Mouse (Mus musculus) yolk sac, embryonic 10.5 days (tissue): Measurements from ENCODE around the gene Ciart.
"Not testable (repeated sequence)": the region's sequence is repeated elsewhere in the genome, so short reads cannot be mapped to it uniquely, and the experiment has no call there.

Experiments used
- DNase-seq: peaks from one replicate; pipeline ENCODE4 v3.0.0-alpha.2; 2017; ENCODE audit warnings: low spot score

Gene Ciart

DNA sequence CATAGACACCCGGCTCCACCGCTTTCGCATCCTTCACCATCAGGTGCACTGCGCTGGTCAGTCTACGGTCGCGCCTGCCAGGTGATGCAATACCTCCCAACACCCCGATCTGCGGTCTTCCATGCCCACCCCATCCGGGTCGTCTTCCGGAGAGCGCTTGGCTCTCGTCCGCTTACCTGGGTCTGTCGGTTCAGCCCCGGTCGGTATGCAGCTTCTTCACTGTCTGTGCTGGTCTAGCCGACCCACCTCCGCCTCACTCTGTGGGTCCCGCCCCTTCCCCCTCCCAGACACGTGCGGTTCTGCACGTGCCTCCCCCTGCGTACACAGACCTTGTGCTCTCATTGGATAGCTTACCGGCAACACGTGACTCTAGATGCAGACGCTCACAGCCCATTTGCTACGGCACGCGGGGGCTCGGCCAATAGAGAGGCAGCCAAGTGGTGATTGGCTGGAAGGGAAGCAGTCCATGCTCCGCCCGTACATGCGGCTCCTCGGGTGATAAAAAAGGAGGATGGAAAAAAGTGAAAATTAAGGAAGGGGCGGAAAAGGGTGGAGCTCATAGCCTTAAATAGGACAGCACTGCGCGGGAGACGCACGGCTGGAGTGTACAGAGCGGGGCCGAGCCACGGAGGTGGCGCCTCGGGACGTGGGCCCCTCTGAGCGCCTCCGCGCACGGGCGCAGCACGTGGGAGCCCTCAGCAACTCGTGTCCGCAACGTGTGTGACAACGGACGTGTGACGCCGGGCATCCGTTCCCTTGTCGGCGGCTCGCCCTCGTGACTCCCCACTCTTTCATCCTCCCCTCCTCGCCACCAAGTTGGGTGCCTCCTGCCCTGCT lies at the start of gene Ciart:
Gene Ciart, minus strand, starts transcription at position 273 of the 837 bp plus-strand sequence.
- peak; percentile 96 for DNase-seq

DNA sequence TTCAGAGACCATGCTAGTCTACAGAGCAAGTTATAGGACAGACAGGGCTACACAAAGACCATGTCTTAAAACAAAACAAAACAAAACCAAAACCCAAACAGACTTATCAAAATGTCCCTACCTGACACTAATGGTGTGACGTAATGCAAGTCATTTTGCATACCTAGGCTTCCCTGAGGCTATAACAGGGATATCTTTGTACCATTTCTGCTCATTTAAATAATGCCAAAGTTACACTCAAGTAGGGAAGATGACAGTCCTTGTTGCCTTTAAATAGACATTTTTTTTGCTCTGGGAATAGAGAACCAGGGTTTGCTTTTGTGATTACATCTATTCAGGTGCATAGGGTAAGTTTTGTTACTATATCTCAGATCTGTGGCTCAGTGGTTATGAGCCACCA lies 49.4 kb upstream of the Ciart start:
- no peak for DNase-seq

DNA sequence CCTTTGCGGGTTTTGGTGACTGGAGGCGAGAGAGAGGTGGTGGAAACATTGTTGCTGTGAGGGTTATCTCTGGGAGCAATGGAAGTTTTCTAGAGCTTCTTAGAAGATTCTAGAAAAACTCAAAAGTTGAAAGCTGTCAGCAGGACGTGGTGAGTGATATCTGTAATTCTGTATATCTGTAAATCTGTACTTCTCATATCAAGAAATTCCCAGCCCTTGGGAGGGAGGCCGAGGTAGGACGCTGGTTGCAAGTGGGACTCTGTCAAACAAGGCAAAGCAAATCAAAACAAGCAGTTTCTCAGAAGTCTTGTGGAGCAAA lies 48.4 kb upstream of the Ciart start:
- DNase-seq: no peak

DNA sequence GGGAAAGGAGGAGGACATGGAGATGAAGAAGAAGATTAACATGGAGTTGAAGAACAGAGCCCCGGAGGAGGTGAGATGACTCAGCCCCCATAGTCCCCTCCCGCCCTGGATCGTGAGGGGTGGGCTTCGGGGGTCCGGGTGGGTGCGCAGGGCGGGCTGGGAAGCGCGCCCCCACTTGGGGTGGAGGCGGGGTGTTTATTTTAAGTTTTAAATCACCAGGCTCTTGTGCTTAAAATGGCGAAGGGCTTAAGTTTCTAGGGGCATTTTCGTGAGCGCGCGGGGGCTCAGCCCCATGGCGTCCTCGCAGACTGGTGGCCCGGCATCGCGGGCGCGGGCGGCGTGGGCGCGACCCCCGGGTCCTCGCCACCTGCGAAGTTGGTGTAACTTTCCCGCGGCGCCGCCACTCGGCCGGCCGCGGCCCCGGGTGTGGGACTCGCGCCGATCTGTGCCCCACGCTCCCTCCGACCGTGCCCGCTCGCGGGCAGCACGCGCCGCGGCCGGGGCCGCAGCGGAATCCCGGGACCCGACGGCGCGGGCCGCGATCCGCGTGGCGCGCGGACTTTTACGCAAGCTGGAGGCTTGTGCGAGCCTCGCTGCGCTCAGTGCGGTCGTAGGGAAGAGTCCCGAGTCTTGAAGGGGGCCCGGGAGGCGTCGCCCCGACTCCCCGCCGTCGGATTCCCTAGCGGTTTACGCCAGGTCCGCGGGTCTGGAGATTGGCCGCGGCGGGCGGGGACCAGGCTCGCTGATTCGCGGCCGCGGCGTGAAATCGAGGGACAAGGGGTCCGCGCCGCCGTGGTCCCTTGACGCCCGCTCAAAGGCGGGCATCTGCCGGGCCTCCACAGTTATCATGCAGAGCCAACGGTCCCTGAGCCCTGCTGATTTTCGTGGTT lies 47.8 kb upstream of the Ciart start:
- DNase-seq: peak; percentile 56

DNA sequence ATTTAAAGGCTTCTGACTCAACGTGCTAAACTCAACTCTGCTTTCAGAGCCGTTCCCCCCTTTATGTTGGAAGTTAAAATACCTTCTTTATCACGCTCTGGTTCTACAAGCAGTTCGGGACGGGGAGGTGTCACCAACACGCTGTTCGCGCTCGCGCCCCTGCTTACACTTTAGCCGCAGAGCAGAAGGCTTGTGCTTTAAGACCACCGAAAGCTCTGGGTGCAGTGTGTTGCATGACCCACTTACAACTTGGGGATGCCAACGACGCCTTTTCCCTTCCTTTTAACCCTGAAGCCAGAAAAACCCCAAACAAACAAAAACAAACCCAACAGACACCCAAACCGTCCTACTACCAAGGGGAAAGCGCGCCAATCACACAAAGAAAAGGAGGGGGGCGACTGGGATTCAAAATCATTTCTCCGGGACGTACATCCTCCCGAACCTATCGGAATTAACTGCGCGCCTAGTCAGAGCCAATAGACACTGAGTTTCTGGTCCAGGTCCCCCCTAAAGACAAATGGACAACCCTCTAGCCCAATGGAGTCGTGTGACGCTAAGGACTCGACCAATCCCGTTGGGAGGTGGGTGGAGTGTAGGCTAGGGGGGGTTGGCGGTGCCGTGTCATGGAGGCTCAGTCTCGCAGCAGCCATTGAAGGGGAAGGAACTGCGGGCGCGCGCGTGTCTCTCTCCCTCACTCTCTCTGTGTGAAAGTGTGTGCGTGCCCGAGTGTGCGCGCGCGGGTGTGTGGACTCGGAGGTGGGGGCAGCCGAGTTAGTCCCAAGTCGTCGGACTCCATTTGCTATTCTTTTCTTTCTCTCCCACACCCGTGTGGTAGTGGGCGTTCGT lies 46.8 kb upstream of the Ciart start, which contains the start of gene Anp32e:
Gene Anp32e, plus strand, starts transcription at position 589 of the 846 bp plus-strand sequence.
- DNase-seq: peak; percentile 98

DNA sequence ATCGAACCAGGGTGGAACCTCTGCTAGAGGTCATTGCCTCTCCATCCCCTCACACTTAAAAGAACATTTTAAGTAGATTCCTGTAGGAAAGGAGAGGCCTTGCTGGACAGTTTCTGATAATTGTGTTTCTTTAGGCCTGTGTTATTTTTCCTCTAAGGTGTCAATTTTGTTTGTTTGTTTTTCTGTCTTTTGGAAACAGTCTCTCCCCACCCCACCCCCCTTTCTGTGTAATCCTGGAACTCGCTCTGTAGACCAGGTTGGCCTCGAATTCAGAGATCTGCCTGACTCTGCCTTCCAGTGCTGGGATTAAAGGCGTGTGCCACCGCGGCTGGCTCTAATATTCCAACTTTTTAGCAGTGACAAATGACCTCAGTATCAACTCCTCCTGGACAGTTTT lies 46.2 kb upstream of the Ciart start:
- no peak for DNase-seq

DNA sequence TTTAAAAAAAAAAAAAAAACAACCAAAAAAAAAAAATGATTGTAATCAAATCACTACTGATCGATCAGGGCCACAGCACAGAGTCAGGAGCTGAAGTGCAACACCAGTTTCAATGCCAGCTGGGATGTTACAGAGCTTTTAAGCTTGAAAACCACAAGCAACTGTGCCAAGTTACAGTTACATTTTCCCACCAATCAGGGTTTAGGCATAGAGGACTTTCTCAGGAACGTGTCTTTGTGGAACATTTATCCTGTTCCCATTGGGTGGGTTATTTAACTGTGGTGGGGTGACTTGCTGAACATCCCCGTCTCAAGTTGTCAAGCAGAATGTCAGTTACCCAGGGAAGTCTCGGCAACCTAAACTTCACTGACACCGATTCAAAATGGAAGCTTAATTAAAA lies 43.0 kb upstream of the Ciart start:
- no peak for DNase-seq

DNA sequence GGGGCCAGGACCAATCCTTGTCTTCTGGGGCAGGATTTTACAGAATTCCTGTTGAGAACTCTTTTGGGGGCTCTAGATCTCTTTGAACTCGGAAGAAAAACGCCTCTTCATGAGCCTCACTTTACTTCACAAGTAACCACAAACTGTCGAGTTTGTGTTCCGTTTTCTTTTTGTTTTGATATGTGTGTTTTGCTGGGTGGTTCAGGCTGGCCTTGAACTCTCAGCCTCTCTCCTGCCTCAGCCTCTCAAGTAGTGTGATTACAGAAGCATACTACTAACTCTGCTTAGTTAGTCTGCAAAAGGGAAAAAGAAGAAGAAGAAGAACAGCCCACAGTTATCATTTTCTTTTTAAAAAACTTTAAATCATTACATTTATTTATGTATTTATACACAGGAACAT lies 42.1 kb upstream of the Ciart start:
- no peak for DNase-seq

DNA sequence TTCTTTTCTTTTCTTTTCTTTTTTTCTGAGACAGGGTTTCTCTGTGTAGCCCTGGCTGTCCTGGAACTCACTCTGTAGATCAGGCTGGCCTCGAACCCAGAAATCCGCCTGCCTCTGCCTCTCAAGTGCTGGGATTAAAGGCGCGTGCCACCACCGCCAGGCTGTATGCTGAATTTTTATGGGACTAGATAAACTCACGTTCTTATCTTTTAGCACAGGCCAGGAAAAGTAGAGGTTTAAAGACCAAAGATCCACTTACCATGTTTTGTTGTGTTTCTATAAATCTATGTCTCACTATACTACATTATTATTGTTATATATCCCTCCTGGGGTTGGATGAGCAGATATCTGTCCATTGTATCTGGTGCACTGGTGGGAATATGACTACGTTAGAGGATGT lies 41.4 kb upstream of the Ciart start:
- not testable (repeated sequence) for DNase-seq

DNA sequence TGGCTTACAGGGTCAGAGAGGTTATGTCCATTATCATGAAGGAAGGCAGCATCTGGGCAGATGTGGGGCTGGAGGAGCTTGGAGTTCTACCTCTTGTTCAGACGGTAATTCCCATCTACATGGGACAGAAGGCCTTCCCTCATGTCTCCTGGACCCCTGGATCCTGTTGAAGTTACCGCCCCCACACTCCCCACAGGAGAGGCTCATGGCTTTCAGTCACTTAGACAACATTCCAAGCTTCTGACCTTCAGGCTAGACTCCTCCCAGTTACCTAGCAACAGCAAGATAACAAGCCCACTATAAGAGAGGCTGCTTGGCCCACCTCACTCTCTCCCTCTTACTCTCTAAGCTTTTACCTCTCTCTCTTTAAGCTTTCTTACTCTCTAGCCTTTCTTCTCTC lies 38.5 kb upstream of the Ciart start:
- DNase-seq: not testable (repeated sequence)

DNA sequence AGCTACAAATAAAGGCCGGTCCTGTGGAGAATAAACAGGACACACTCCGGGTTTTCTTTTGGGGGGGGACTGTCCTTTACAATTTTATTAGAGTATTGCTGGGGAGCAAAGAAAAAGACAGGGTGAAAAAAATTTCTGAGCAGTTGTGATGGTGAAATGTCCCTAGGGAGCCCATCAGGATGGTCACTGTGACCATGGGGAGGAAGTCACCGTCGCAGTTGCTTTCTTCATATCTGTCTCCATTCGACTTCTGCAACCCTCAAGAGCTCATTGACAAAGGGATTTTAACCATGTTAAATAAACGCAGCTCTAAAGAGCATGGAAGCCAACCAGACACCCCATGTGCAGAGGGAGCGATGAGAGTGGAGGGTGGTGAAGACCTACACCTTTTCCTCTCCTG lies 34.7 kb upstream of the Ciart start:
- no peak for DNase-seq

DNA sequence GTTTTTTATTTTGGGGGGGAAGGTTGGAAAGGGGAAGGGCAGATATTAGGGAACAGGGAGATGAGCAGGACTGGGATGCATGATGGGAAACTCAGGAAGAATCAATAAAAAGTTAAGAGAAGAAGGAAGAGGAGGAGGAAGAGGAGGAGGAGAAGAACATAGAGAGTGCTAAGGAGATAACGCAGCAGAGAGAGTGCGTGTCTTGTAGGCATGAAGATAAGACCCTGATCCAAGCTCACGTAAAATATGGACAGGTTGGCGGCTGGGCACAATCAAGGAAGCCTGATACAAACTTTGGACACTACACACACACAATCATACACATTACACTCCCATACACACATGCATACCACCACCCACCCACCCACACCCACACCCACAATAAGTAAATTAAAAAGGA lies 32.7 kb upstream of the Ciart start:
- DNase-seq: no peak

DNA sequence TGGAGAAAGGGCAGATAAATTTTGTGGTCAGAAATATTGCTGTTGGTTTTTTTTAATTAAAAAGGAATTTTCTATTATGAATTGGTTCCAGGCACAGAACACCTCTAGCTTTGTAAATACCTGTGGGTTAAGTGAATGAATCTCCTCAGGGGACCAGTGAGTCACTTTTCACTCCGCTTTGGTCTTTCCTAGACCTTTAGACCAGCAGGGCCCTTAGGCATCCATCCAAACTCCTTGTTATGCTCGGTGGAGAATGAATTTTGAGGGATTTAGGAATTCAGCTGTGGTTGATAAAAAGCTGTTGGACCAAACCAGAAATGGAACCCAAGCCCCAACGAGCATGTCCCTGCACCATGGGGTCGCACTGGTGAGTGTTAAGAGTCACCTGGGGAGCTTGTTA lies 25.6 kb upstream of the Ciart start:
- no peak for DNase-seq

DNA sequence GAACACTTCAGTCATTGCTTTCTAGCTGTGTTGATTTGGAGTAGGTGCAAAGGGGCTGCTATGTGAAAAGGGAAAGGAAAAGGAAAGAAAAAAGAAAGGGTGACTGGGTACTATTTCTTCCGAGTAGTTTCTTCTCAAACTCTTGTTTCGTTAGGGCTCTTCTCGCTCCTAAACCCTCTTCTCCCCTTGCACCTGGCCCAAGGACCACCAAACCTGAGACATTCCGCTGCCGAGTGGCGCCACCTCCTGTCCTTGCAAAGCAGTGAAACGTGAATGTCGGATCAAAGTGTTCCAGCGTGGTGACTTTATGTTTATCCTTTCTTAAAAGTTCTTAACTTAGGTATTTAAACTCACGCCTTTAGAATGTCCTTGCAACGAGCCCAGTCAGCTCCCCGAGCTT lies 24.8 kb upstream of the Ciart start:
- DNase-seq: no peak

DNA sequence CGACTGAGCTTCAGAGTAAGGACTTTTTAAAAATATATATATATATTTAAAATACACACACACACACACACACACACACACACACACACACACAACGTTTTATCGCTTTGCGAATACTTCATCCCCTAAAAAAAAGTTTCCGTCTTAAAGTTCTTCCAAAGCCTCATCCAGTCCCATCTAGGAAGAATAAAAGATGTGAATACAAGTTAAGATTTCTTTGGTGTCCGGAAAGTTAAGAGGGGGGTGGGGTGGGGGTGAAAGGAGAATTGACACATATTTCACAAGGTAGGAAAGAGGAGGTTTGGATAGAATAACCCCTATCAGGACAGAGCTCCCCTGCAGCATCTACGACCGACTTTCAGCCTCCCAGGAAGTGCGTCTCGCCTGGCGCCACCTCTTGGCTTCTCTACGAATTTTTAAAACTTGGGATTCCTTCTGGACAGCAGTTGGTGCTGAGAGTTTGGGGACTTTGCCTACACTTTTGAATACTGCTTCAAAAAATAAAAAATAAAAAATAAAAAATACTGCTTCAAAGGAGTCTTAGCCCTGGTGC lies 24.0 kb upstream of the Ciart start:
- DNase-seq: no peak

DNA sequence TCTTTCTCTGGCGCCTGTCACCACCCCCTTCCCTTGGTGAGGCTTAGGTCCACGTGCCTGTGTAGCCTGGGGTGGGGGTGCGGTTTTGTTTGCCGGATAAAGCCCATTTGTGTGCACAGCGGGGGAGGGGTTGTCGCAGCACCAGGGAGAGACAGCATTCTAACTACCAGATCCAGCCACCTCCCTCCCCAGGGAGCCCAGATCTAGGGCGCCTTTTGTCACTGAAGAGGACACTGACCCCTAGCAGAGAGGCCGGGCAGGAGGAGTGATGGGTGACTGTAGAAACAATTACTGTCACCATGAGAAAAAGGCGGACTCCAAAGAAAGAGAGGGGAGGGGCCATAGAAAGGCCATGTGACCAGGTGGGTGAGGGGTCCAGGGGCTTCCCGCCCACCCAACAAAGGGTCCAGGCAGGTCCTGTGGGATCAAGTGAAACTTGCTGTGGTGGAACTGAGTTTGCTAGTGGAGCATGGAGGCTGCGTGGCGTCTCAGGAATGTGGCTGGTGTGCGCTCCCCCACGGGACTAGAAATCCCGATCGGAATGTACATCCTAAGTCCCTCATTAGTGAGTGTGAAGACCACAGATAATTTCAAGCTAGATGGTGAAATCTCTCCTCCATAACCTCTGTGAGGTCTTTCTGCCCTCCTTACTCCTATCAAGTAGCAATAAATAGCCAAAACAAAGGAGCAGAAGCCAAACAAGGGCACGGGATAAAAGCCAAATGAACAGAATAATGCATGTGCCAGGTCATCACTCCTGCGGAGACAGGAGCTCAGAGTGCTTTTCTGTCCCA lies 23.3 kb upstream of the Ciart start:
- peak; percentile 88 for DNase-seq

DNA sequence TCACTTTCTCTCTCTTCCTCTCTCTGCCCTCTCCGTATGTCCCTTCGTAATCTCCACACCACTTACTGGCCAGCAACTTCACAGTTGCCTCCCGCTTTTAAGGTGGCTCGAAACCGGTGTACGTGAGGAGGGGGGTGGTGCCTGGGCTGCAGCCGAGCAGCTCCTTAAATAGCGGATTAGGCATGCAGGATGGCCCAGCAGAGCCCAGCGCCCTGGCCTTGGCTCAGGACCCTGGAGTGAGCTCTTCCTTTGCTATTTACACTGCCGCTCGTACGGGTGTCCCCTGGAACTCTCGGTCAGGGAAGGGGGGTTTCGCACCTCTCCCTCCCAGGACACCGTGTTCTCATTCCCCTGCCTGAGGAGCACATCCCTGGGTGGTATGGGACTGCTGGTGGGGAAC lies 22.5 kb upstream of the Ciart start, which contains the start of gene Car14:
Gene Car14, minus strand, starts transcription at position 124 of the 400 bp plus-strand sequence.
- DNase-seq: no peak

DNA sequence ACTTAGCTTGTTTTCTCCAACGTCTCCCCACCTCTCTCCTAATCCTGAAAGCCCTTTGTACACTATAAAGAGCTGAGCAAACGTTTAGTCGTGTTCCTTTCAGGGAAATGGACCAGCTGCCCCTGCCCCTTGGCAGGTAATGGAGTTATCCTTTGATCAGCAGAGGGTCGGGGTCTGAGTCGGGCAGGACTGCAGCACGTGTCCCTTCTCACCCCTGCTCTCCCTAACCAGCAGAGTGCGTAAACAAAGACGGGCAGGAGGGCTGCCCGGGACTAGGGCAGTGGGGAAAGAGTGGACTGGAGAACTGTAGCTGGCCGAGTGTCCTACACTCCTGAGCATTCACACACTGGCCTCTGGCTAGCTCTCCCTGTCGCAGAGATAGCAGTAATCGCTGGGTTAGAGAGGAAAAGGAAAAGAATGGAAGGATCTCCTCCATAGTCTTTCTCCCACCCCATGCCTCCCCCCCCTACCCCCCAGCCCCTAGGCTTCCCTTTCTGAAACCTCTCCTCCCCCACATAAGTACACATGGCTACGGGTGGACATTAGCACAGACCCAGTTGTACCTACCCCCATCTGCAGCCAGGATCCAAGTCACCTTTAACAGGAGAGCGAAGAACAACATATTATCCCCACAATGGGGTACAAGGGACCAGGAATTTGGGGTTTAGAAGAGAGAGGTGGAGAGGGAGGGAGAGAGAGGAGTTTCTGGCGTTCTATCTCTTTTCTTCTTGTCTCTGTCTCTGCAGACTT lies 21.9 kb upstream of the Ciart start:
- DNase-seq: peak; percentile 76

DNA sequence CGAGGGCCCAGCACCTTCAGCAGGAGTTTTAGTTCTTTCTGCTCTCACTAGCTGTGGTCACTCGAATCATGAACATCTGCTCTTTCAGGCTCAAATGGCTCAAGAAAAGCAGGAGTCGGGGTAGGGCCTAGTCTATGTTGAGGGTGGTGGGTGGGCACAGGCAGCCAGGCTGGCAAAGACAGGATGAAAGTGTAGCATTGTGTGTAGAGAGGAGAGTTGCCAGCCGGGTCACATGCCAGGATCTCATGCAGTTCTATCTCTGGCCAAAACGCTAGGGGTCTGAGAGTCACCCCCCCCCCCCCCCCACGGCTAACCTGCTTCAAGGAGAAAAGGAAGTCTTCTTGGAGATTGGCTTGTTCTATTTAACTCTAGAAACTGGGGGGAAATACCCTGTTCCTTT lies 20.6 kb upstream of the Ciart start:
- no peak for DNase-seq

DNA sequence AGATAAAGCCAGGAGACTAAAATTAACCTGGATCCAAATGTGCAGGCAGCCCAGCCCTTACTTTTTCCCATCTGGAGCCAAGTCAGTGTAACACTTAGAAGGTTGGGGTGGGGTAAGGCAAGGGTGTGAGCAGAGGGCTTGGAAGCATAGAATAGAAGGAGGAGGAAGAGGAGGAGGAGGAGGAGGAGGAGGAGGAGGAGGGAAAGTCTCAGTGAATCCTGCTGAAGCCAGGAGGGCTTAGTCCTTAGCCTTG lies 20.2 kb upstream of the Ciart start:
- no peak for DNase-seq
